Mouse (Mus musculus) B cell, adult 67 days (primary cell): ENCODE data around the gene Krtap2-4. TPM values are rescaled to one million over a fixed set of nuclear protein-coding genes. Genes with fewer than 3 reads are reported as not detected.

Experiments
- total RNA-seq, 2 experiments: library from RNA; stranded (reverse); gene quantifications; 4 replicates each; pipeline ENCODE4 v1.2.4; 2023

Gene Krtap2-4
- total RNA-seq, result not detected

GRCm38 (mm10) chr11:99614796-99615363 is at the start of gene Krtap2-4:
TSS of gene Krtap2-4 (minus strand) at chr11:99614846.

GRCm38 (mm10) chr11:99658467-99659010 is 43.9 kb upstream of the Krtap2-4 start, which contains the start of gene Gm11563:
TSS of gene Gm11563 (minus strand) at chr11:99658960.

GRCm38 (mm10) chr11:99650136-99650535 is 35.5 kb upstream of the Krtap2-4 start, which contains the start of gene Gm11555:
TSS of gene Gm11555 (minus strand) at chr11:99650236.

GRCm38 (mm10) chr11:99643635-99644139 is 29.0 kb upstream of the Krtap2-4 start, which contains the start of gene Krtap4-7:
TSS of gene Krtap4-7 (minus strand) at chr11:99644089.

GRCm38 (mm10) chr11:99634653-99635134 is 20.0 kb upstream of the Krtap2-4 start, which contains the start of gene Krtap4-2:
TSS of gene Krtap4-2 (minus strand) at chr11:99635084.

GRCm38 (mm10) chr11:99628138-99628537 is 13.5 kb upstream of the Krtap2-4 start, which contains the start of gene Krtap4-1:
TSS of gene Krtap4-1 (minus strand) at chr11:99628238.

GRCm38 (mm10) chr11:99620335-99620734 is 5.7 kb upstream of the Krtap2-4 start, which contains the start of gene Gm11562:
TSS of gene Gm11562 (minus strand) at chr11:99620435.

GRCm38 (mm10) chr11:99610089-99610488 is 4.6 kb downstream of the Krtap2-4 start, which contains the start of gene Gm11937:
TSS of gene Gm11937 (minus strand) at chr11:99610189.

GRCm38 (mm10) chr11:99603208-99603607 is 11.4 kb downstream of the Krtap2-4 start, which contains the start of gene Gm11938:
TSS of gene Gm11938 (minus strand) at chr11:99603308.

GRCm38 (mm10) chr11:99597742-99598141 is 16.9 kb downstream of the Krtap2-4 start, which contains the start of gene Krtap9-3:
TSS of gene Krtap9-3 (minus strand) at chr11:99598105.

GRCm38 (mm10) chr11:99590981-99591380 is 23.7 kb downstream of the Krtap2-4 start, which contains the start of gene Krtap1-3:
TSS of gene Krtap1-3 (minus strand) at chr11:99591339.

GRCm38 (mm10) chr11:99583245-99583704 is 31.4 kb downstream of the Krtap2-4 start, which contains the start of gene Krtap1-4:
TSS of gene Krtap1-4 (minus strand) at chr11:99583654.

GRCm38 (mm10) chr11:99580636-99581035 is 34.0 kb downstream of the Krtap2-4 start, which contains the start of gene Krtap1-5:
TSS of gene Krtap1-5 (minus strand) at chr11:99581016.

GRCm38 (mm10) chr11:99566530-99566929 is 48.1 kb downstream of the Krtap2-4 start, which contains the start of gene Krtap3-1:
TSS of gene Krtap3-1 (minus strand) at chr11:99566630.

Other genes with a start within 250 kb of the Krtap2-4 start
- not detected for gene Krt28, start 239.9 kb downstream of the Krtap2-4 start, total RNA-seq
- gene Krt10, start 225.5 kb downstream of the Krtap2-4 start, total RNA-seq, result 1 to 10 TPM; 1.5 to 3.2 TPM
- gene Krt12, start 192.6 kb downstream of the Krtap2-4 start, total RNA-seq, result not detected
- not detected for gene Krt20, start 176.7 kb downstream of the Krtap2-4 start, total RNA-seq
- not detected for gene Krt23, start 121.7 kb downstream of the Krtap2-4 start, total RNA-seq
- gene Krt39, start 93.5 kb downstream of the Krtap2-4 start, total RNA-seq, result not detected
- gene Krt40, start 71.7 kb downstream of the Krtap2-4 start, total RNA-seq, result not detected
- not detected for gene Krtap3-3, start 64.0 kb downstream of the Krtap2-4 start, total RNA-seq
- gene Krtap3-2, start 58.0 kb downstream of the Krtap2-4 start, total RNA-seq, result not detected
- not detected for gene Gm11939, start 55.4 kb downstream of the Krtap2-4 start, total RNA-seq
- not detected for gene Krtap3-1, start 48.2 kb downstream of the Krtap2-4 start, total RNA-seq
- not detected for gene Krtap1-5, start 33.8 kb downstream of the Krtap2-4 start, total RNA-seq
- gene Krtap1-4, start 31.2 kb downstream of the Krtap2-4 start, total RNA-seq, result not detected
- gene Krtap1-3, start 23.5 kb downstream of the Krtap2-4 start, total RNA-seq, result not detected
- not detected for gene Krtap9-3, start 16.7 kb downstream of the Krtap2-4 start, total RNA-seq
- gene Gm11938, start 11.5 kb downstream of the Krtap2-4 start, total RNA-seq, result not detected
- not detected for gene Gm11937, start 4.7 kb downstream of the Krtap2-4 start, total RNA-seq
- not detected for gene Gm11562, start 5.6 kb upstream of the Krtap2-4 start, total RNA-seq
- gene Krtap4-1, start 13.4 kb upstream of the Krtap2-4 start, total RNA-seq, result not detected
- not detected for gene Krtap4-2, start 20.2 kb upstream of the Krtap2-4 start, total RNA-seq
- not detected for gene Krtap4-7, start 29.2 kb upstream of the Krtap2-4 start, total RNA-seq
- not detected for gene Gm11555, start 35.4 kb upstream of the Krtap2-4 start, total RNA-seq
- gene Gm11563, start 44.1 kb upstream of the Krtap2-4 start, total RNA-seq, result not detected
- not detected for gene Krtap4-6, start 51.1 kb upstream of the Krtap2-4 start, total RNA-seq
- gene Gm14190, start 75.9 kb upstream of the Krtap2-4 start, total RNA-seq, result not detected
- not detected for gene Gm14180, start 119.4 kb upstream of the Krtap2-4 start, total RNA-seq
- gene Gm11595, start 158.1 kb upstream of the Krtap2-4 start, total RNA-seq, result not detected
- gene Krtap4-8, start 165.9 kb upstream of the Krtap2-4 start, total RNA-seq, result not detected
- gene Krtap4-9, start 170.4 kb upstream of the Krtap2-4 start, total RNA-seq, result not detected
- not detected for gene Gm11596, start 178.6 kb upstream of the Krtap2-4 start, total RNA-seq
- not detected for gene Gm11569, start 184.1 kb upstream of the Krtap2-4 start, total RNA-seq
- gene Gm11554, start 189.6 kb upstream of the Krtap2-4 start, total RNA-seq, result not detected
- not detected for gene Krtap4-13, start 195.0 kb upstream of the Krtap2-4 start, total RNA-seq
- gene Gm11564, start 200.8 kb upstream of the Krtap2-4 start, total RNA-seq, result not detected
- not detected for gene 2300003K06Rik, start 223.2 kb upstream of the Krtap2-4 start, total RNA-seq
- gene Krtap4-16, start 236.8 kb upstream of the Krtap2-4 start, total RNA-seq, result not detected
- gene Gm11568, start 243.1 kb upstream of the Krtap2-4 start, total RNA-seq, result not detected
- gene Gm11559, start 249.6 kb upstream of the Krtap2-4 start, total RNA-seq, result not detected